Mouse (Mus musculus): ENCODE results near the gene Dmgdh.
A peak's percentile ranks its signal among the peaks of the same experiment; 100 is the strongest.

The Dmgdh gene

DNA sequence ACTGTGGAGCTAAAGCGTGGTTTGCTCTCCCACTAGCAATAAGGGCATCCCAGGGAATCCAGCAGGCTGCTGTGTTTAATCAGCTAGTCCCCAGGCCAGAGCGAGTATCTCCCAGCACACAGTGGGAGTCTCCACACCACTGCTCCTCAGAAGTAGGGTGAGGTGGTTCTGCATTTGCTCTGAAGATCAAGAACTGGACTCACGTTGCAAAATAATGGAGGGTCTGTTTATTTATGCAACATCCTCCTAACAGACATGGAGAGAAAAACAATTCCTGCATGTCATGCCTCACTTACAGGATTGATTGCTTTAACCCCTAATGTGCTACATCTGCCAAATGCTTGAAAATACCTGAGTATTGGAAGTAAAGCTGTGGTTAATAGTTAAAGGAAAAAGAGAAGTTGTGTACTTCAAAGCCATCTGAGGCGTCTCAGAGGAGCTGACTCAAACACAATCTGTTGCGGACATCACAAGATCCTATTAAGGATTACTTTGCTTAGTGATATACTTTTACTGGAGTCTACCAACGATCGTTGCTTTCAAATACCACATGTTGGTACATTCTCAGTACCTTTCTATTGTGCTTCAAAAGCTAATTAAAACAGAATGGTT is 99.6 kb downstream of the Dmgdh start:
- no peak for DNase-seq

DNA sequence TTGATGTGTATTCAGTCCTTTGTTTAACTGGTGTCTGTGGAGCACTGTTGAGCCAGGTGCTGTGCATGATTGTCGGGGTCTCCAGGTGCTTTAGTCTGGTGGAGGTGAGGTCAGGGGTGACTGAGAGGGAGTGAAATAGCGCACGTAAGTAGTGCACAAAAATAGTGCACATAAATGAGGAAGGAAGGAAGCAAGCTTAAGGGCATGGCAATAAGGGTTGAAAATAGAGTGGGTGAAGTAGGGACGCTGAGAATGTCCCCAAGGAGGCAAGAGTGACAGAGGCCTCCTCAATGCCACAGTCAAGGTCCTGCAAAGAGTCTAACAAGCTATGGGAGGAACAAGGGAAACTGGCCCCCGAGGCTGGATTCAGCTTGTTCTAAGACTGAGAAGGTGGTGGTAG is 108.6 kb downstream of the Dmgdh start:
- no peak for DNase-seq

DNA sequence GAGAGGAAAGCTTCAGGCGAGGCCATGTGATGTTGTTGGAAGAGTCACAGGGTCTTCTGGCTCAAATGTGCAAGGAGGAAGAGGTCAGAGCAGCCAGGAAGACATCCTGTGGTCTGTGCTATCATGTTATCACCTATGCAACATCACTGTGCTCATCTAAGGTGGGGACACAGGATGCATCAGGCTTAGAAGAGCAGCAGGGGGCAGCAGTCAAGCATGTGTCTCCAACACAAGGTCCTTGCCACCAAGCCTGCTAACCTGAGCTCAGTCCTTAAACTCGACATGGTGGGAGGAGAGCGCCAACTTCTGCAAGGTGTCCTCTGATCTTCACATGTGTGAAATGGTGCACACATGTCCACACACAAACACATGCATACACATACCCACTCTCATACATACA is 111.1 kb downstream of the Dmgdh start:
- peak in 1 of 2 experiments; percentile 9 for DNase-seq

DNA sequence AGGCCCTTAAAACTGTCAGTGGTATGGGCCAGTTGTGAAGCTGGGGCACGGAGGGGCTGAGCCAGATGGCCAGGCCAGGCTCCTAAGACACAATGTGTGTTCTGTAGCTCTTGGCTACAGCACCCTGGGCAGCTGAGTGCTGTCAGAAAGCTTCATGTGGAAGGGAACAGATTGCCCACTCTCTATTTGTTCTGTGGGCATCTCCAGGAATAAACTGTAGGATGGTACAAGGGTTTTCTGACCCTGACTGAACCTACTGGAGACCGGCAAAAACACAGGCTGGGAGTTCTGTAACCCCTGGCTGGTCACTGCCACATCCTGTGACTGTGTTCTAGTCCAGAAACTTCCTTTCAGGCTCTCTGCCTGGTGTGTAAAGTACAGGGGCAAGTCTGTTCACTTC is 111.8 kb downstream of the Dmgdh start:
- no peak for DNase-seq

DNA sequence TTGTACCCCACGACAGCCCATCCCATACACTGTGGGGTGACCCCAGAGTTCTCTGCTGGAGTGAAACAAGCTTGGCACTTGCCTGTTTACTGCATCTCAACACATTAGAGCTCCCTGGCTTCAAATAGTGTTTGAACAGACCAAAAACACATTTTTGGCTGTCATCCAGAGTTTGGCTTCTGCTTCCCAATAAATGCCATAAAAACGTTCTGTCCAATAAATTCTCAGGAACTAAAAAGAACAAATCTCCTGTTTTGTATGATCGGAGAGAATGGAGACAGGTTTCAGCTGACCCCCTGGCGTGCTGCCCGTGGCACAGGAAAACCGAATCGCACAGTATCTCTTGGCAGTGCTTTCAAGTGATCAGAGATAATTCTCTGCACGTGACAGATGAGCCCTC is 113.4 kb downstream of the Dmgdh start:
- no peak for DNase-seq

DNA sequence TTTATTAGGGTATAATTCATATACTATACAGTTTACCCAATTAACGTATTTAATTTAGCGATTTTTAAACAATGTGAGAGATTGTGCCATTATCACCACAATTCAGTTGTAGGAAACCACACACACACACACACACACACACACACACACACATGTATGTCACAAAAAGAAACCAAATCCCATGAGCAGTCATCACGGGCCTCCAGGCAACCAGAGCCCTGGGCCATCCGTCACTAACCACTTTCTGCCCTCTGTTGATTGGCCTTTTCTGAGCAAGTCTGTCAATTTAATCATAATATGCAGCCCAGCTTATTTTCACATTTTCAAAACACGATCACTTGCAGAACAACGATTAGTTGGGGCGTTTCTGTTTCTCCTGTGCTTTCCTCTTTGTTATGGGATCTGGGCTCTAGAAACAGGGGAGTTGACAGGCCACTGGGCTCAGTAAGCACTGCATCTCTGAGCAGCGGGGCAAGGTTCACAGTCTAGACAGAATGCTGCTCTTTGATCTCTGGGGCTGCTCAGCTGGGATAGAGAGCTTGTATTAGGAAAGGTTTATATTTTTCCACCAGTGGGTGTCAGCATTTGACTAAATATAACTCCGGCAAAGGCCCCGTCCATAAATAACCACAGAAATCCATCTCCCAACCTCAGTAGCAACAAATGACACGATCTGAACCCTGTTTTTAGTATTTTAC is 118.9 kb downstream of the Dmgdh start:
- peak in 1 of 2 experiments; percentile 7 for DNase-seq

DNA sequence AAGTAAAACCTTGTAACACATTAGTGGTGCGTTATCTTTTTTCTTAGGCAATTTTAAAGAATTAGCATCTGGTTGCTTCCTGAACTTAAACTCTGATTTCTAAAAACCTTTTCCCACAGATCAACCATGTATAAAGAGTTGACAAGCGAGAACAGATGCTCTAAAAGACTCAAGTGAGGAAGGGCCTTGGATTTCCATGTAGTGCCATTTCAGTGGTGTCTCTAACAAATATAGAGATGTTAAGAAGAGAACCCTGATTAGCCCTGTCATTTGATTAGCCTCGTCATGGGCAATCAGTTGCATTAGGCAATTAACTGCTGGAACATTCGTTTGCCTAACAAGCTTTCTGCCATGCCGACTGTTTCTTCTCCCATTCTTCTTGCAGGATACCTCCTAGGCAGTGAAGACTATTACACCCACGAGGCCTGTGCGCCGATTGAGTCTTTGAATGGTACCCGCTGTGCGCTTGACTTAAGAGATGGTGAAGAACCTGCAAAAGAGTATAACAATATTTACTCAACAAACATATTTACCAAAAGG is 119.5 kb downstream of the Dmgdh start:
- DNase-seq, result no peak

DNA sequence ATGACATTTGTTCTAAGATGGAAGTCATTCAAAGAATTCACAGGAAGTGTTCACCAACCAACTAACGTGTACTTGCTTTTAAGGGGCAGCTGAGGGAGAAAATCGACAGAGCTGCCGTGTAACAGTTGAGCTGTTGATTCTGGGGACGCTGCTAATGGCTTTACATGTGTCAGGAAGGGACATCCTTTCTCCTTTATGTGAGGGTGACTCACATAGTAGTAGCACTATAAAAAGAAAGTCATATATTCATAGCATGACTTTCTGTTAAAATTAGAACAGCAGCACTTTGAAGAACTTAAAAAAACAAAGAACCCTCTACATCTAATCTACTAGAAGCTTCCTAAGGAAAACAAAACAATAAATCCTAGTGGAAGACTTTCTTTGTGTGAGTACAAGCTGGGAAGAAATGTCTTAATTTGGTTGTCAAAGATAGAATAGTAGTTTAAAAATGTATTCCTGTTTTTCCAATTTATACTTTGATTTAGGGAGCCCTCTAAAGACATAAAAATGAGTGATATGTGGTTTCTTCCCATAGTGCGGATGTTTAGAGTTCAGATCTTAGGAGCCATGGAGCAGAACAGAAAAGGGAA is 122.9 kb downstream of the Dmgdh start:
- no peak for DNase-seq
